Mouse (Mus musculus) thymus, postnatal 4 days (tissue): ENCODE results near the gene Psmb7.

Experiments
- DNase-seq: peaks from one replicate; pipeline ENCODE4 v3.0.0; 2021

The Psmb7 gene

GRCm38 (mm10) chr2:38643625-38644427 lies at the start of gene Psmb7:
Gene Psmb7, minus strand, starts transcription at chr2:38644087.
- DNase-seq: peak; percentile 94

- DNase-seq: peak; percentile 80
These were observed 47.7 kb upstream of the Psmb7 start for GRCm38 (mm10) chr2:38691542-38691941.

DNA sequence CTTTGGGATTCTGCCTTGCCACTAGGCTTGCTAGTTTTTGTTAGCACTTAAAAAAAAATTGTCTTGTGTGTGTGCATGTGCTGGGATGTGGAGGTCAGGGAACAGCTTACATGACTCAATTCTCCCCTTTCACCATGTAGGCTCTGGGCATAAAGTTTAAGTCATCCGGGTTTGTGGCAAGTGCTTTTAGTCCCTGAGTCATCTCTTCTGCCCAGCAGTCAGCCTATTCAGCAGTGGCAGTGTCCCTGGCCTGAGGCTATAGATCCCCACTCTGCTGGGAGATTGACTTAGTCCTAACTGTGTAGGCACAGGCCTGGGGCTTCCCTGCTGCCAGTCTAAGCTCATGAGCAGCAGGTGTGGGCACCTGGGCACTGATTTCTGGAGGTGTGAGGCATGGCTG lies 46.0 kb upstream of the Psmb7 start:
- DNase-seq: no peak

GRCm38 (mm10) chr2:38688791-38689520 lies 45.1 kb upstream of the Psmb7 start:
- DNase-seq: peak; percentile 83

DNA sequence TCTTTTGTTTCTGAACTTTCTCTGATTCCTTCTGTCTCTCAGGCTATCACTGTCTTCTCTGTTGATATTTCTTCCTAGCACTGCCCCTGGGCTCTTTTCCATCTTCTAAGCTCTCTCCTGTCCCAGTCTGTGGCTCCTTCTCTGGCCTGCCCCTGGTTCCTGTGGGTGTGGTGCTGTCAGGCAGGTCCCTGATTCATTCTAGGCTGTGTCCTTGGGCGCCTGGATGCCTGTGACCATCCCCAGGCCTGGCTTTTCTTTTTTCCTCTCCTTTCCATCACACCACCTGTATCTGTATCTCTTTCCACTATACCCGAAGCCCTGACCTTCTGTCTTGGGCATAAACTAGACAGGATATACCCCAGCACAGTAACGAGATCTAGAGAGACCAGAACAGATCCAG lies 41.9 kb upstream of the Psmb7 start:
- DNase-seq: no peak

GRCm38 (mm10) chr2:38683083-38683482 lies 39.2 kb upstream of the Psmb7 start:
- DNase-seq: no peak

DNA sequence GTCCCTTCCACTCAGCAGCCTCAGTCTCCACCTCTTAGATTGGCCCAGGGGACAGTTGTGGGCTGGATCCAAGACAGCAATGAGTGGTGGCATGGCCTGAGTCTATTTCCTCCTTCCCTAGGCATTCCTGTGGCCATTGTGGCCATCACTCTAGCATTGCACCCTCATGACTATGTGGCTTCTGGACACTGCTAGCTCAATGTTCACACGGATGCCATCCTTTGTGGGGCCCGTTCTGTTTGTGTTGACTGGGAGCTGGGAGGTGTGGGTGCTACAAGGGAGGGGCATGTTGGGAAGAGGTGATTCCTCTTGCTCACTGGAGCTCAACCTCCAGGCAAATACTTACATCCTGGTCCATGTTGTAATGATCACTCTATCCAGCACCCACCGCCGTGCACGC lies 38.3 kb upstream of the Psmb7 start:
- no peak for DNase-seq

DNA sequence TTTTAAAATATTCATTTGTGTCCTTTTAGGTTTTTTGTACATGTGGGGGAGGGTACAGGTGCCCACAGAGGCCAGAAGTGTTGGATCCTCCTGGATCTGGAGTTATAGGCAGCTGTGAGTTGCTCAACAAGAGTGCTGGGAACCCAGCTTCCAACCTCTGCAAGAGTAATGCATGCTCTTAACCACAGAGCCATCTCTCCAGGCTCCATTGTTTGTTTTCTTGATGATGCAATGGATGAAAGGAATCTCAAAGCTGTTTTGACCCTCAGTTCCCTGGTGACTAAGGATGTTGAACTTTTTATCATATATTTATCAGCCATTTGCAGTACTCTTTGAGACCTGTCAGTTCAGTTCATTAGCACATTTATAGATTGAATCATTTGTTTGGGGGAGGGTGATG lies 35.1 kb upstream of the Psmb7 start:
- DNase-seq: no peak

- no peak for DNase-seq
These were observed 31.6 kb upstream of the Psmb7 start for GRCm38 (mm10) chr2:38675366-38675969.

GRCm38 (mm10) chr2:38672496-38672895 lies 28.6 kb upstream of the Psmb7 start:
- no peak for DNase-seq

- peak; percentile 42 for DNase-seq
These were observed 25.1 kb upstream of the Psmb7 start for GRCm38 (mm10) chr2:38668802-38669580.

- peak; percentile 41 for DNase-seq
These were observed 17.5 kb upstream of the Psmb7 start for GRCm38 (mm10) chr2:38661398-38661797.

- DNase-seq: peak; percentile 82
These were observed 14.5 kb upstream of the Psmb7 start for GRCm38 (mm10) chr2:38658338-38658836.

DNA sequence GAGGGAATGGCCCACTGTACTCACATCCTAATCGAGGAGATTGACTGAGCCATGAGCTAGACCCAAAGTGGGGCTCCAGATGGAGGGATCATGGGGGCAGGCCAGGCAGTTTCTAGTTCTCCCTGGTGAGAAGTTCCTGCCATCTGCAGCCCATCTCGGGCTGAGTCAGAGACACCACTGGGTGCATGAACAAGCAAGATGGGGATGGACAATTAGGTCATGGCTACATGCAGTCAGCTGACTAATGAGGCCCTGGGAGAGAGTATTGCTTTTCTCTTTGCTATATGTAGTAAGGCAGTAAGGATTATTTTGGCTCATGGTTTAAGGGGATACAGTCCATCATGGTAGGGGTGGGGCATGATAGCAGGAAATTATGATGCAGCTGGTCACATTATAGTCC lies 9.8 kb upstream of the Psmb7 start:
- DNase-seq: no peak

DNA sequence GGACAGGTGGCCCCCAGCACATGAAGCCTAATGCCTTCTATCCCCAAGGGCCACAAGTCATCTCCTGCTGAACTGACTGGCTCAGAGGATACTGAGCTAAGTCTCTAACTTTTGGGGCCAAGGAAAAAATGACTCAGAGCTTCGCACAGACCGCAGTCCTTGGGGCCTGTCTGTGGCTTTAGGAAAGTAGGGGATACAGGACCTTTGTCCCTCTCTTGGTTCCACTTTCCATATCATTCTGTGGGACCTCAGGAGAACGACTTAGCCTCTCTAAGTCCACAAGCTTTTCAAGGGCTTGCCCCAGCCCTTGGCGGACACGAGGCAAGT lies 9.4 kb upstream of the Psmb7 start:
- no peak for DNase-seq

DNA sequence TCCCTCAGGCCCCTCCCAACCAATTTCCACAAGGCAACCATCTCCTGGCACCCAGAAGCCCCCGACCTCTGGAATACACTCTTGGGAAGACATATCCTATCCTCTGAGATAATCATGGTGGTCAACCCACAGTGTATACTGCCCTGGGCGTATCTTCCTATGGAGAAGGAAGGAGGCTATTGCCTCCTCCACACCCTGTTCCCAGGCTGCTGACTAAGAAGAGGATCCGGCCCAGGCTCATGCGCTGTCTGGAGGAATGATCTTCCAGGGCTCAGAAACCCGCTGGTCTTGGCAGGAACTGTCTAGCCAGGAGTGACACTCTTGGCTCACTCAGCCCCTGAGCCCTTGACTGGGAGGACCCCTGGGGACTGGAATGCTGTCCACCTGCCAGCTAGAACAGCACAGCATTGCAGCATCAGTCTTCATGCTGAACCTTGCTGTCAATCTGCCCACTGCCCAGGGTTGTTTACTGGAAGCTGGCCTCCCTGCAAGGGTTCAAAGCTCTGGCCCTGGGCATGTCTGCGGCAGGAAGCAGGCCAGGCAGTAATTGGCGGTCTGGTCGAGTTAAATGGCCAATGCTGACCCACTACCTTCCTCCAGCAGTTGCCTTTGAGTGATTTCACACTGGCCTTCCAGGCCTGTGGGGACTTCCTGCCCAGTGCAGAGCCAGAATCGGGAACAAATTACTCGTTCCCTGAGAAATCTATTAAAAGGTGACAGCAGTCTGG lies 8.8 kb upstream of the Psmb7 start:
- no peak for DNase-seq

GRCm38 (mm10) chr2:38652098-38652497 lies 8.2 kb upstream of the Psmb7 start:
- DNase-seq: no peak

DNA sequence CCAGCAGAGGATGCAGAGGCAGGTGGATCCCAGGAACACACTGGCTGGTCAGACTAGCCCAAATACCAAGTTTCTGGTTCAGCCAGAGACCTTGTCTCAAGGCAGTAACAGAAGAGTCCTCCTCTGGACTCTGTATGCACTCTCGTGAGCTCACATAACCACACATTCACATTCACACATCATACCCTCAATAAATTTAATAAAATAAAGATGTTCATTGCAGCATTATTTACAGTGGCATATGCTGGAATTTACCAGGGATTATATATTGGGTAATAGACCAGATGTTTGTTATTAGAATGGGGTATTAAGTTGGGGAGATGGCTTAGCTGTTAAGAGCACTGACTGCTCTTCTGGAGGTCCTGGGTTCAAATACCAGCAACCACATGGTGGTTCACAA lies 6.5 kb upstream of the Psmb7 start:
- DNase-seq: no peak

DNA sequence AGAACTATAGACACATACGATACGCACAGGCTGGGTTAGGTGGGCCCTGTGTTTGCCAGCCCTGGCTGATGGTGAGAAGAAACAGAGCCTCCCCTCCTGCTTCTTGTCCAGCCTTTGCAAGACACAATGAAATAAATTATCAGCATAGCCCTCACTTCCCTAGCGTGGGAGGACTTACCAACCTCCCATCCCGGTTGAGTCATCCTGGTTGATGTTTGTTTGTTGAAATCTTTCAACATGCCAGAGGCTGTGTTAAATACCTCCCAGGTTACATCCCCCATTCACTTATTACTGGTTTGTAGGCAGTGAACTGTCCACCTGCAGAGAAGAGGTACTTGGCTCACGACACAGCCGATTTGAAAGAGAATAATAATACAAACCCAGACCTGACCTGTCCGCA lies 3.8 kb upstream of the Psmb7 start:
- no peak for DNase-seq

- no peak for DNase-seq
These were observed 3.3 kb upstream of the Psmb7 start for GRCm38 (mm10) chr2:38647201-38647606.

GRCm38 (mm10) chr2:38645936-38646335 lies 2.0 kb upstream of the Psmb7 start:
- peak; percentile 80 for DNase-seq

DNA sequence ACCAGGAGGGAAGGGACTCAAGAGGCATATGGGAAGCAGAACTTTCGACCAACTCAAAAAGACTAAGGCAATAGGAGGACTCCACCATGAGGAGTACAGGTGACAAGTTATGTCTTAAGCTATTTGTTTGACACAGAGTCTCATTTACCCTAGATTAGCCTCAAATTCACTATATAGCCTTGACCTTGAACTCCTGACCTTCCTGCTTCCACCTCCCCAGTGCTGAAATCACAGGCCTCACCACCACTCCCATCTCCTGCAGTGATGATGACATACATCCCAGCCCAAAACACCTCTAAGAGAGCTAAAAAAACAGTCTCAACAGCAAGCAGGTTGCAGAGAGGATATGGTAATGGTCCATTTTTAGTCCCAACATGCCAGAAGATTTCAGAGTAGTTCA lies 2.1 kb downstream of the Psmb7 start:
- no peak for DNase-seq
